Mouse (Mus musculus) cerebellum, adult 9-10 months (tissue): Measurements from ENCODE around the gene Ifna5.

Experiments used
- DNase-seq: peaks from one replicate; pipeline ENCODE4 v3.0.0; 2022

Gene Ifna5

GRCm38 (mm10) chr4:88865011-88865569, 29.8 kb downstream of the Ifna5 start:
- no peak for DNase-seq

GRCm38 (mm10) chr4:88867366-88867925, 32.1 kb downstream of the Ifna5 start:
- peak; percentile 61 for DNase-seq

DNA sequence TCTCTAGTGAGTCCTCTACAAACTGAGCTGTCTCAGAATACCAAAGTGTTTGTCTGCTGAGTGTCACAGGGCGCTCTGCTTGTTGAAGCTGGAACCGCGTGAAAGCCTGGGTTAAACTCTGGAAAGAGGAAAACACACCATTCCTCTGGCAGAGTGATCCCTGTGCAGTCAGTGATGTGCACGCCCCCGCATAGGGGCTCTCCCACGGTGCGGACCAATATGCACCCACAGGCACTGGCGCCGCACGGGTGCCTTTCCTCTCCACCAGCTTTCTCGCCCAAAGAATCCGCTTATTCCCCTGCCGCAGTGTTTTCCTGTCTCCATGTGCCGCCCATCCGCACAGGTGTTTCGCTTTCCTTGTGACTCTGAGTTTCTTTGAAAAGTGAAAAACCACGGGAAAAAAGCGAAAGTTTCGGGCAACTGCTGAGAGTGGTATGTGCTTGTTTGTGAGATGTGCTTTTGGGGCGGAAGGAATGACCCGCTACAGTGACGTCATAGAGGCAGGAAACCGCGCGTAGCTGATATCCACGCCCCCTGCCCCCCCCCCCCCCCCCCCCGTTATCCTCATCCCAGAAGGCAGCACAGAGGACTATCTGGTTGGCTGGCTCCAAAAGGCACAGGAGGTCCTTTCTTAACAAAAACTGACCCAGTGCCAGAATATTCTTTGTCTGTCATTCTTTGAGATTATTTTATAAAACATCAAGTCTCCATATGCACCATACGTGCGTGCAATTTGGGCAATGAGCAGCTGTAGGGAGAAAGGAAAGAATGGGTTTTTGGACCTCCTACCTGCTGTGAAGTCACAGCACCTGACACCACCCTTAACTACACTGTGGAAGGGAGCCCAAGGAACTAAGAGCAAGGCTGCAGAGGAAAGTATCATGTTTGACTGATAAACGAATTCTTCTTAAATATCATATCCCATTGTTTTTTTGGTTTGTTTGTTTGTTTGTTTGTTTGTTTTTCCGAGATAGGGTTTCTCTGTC, 32.9 kb downstream of the Ifna5 start:
- no peak for DNase-seq

- DNase-seq = peak; percentile 42
These were observed 37.4 kb downstream of the Ifna5 start for GRCm38 (mm10) chr4:88872691-88873090.

DNA sequence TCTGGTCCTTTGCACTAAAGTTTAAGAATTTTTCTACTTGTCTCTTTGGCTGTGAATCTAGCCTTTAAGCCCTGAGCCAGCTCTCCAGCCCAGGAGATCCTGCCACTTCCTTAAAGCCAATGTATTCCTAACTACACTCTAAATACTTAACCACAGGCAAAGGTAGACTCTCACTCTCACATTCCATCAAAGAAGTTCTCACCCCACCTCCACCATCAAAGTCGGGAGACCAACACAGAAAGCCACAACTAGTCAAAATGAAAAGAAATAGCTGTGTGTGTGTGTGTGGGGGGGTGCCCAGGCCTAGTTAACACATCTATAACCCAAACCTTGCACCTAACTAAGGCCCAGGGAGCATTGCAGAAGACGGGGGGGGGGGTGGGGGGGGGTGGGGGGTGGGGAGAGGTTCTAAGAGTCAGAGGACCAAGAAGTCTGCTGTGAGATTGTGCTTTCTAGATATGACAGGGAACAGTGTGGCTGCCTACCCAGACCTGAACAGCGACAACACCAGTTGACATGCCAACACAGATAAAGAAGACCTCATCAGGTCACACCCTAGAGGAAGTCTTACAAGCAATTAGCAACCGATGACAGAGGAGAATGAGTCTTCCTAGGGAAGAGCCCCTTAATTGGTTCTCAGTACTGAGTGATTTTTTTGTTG, 40.2 kb downstream of the Ifna5 start:
- DNase-seq = no peak

DNA sequence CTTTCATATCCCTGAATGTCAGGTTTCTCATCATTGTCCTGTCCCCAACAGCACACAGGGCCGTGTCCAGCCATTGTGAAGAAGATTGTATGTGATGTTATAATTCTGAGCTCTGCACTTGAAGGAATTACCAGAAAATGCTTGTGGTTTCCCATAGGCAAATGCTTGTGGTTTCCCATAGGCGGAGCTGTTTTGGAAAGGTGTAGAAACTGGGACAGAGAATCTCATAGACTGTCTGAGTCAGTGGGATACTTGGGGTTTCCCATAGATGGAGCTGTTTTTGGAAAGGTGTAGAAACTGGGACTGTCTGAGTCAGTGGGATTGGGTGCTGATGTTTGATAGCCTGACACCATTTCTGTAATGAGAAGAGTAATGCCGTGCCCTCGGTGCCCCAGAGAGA, 41.2 kb downstream of the Ifna5 start:
- no peak for DNase-seq

DNA sequence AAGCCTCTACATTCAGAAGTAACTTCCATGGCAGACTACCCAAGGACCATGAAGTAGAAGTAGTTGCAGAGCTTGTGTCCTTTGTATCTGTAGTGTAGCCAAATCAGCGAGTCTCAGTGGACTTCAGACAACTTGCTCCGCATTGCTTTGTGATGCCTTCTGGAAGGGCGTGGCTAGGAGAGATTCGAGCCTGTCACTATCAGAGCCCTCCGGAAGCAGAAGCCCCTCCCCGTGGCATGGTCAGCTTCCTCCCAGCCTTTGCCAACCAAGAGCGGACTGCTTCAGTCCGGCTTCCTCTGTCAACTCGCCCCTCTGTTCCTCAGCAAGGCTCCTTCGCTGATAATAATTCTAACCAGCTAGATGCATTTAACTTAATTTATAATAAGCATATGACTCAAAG, 42.9 kb downstream of the Ifna5 start:
- DNase-seq = no peak

DNA sequence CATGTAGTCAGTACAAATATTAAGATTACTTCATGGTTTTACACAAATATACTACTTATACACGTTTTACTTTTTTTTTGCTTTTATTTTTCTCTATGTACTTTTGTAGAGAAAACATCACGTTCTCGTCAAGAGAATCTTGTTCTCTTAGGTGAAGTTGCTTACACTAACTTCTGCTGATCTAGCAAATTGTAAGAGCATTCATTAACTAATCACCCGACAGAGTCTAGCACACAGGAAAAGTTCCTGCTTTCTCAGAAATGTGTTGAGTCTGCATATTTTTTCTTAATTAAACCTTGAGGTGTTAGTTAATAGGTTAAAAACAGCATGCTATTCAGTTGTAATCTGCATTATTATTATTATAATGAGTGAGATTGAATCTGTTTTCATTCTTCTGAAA, 43.4 kb downstream of the Ifna5 start:
- no peak for DNase-seq

DNA sequence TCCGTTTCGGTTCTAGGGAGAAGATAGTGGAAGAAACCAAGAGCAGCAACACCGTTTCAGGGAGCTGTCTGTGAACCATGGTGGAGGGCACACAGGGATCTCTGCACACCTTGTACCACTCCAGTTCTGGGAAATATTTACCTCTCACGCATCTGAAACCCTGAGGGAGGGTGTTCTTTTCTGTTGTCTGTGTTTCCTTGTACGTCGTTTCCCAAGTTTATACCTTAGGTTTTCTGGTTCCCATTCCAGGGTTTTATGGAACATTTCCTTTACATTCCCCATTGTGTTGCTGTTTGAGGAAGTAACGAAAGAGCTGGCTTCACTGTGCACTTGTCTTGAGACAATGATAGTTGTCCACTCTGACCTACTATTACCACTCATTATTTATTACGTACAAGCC, 44.8 kb downstream of the Ifna5 start, which contains the start of gene Ifne:
TSS of gene Ifne (minus strand) at position 101 of the 400 bp plus-strand sequence.
- no peak for DNase-seq
